Mouse (Mus musculus): ENCODE data around the gene Vegfd.

The Vegfd gene

DNA sequence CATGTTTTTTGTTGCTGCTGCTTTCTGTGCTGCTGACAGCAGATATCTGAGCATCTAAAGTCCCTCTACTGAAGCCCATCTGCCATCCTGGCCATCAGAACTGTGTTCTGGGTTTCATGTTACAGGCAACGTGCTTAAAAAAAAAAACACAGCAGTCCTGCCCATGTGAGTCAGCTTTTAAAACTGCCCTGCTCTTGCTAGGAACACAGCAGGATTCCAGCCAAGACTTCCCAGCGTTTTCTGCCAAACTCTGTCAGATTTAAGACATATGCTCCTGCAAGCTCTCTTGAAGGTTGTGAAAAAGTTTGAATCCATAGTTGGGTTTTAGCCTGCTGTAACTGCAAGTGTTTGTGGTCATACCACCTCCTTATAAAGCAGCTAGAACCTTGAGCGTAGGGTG lies at the start of gene Vegfd:
Vegfd (plus strand) TSS at position 298 of the 400 bp plus-strand sequence.
- peak; percentile 58 for DNase-seq (ENCODE audit: extremely low read depth, insufficient read length, low spot score)

DNA sequence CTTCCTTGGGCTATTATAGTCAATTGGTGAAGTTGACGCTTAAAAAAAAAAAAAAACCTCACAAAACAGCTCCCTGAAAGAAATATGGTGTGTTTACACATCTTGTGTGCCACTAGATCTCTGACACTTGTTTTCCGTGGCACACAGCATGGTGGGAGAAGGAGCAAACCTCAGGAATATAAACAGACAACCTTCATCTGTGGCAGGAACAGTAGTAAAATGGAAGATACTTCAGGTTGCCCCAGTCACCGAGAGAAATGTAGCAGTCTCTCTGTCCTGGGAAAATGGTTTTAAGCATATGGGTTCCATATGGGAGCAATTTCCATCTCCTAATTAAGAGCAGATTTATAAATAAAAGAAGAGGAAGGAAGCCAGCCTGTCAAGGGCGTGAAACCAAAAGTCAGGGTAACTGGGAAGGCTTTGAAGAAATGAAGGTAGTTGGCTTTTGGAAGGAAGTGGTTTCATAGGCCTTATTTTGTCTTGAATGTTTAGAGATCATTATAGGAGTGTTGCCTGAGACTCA lies 49.7 kb upstream of the Vegfd start:
- no peak for DNase-seq (ENCODE audit: extremely low read depth, insufficient read length, low spot score)

DNA sequence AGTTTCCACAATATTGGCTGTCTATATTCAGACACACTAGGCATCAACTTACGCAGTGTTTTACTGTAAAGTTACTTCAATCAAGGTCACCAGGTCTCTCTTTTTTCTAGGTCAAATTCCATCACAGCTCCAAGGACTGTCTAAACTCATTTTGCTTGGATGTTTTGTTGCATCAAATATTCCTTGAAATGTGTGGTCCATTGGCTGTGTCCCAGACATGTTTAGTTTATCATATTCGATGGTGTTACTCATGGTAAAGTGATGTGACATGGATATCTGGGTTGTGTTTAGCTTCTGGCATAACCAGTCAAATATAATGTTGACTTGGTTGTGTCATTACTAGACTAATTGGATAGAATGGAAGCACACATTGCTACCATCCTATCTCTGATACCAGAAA lies 42.8 kb upstream of the Vegfd start:
- DNase-seq (ENCODE audit: extremely low read depth, insufficient read length, low spot score) = no peak

DNA sequence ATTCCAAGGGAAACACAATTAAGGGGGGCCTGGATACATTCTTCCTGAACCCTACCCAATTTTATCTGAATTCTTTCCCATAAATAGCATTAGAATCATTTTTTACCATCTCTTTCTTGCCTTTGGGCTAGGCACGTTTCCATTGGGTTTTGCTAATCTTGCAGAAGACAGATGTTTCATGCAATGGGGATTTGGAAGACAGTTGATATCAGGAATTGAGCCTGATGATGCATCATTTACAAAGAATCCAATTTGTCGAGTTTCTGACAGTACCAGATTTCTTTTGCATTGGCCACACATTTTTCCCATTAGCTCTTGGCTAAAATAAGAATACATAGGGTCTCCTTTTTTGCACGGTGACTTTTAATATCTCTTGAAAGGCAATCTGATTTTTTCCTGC lies 42.4 kb upstream of the Vegfd start:
- DNase-seq (ENCODE audit: extremely low read depth, insufficient read length, low spot score) = no peak

DNA sequence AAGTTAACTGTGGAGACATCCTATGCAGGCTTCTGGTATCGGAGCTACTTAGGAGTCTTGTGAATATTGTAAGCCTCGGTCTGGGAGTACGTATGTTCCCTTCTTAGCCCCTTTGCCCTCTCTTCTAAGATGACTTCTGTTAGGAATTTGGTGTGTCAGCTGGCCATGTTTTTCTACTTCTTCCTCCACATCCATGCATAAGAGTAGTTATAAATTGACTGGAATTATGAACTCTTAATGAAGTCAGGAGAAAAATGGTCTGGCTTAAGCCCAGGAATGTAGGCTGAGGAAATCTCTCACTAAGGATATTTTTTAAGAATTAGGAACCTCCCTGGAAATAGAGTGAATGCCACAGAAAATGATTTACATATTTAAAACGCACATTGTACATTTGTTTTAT lies 34.6 kb upstream of the Vegfd start:
- no peak for DNase-seq (ENCODE audit: extremely low read depth, insufficient read length, low spot score)

DNA sequence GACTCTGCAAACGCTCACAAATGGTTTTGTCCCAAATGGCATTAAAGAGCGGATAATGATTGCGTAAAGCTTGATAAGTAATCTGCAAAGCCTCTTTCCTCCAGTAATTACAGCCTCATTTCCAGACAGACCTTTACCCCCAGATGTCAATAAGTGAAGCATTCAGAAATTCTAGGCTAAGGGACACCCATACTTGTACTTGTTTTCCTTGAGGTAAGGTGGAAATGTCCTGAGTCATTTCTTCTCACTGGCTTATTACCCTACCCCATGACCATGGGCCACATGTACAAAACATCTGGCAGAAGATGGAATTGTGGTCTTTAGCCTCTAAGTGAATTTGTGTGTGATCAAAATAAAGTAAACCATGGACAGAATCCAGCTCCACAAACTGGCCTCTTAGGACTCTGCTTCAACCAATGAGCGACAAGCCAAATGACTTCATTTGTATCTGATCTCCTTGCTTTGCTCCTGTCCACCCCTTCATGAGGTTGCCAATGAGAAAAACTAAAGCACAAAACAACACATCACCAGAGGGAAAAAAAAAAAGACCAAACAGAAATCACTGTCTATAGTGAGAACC lies 27.7 kb upstream of the Vegfd start:
- DNase-seq (ENCODE audit: extremely low read depth, insufficient read length, low spot score) = no peak

DNA sequence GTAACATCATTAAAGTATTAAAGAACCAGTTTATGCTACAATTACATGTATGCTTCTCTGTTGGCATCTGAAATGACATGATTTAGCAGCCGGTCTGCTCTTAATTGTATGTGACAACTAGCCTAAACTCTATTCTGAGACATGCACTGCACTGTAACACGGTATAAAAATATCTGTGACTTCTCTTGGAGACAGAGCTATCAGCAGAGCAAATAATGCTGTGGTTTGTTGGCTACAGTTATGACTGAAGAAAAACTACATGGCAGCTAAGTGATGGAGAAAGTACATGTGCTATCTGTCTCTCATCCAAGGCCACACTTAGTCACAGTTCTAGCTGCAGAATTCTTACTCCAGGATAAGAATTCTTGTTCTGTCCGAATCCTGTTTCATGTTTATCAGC lies 24.2 kb upstream of the Vegfd start:
- DNase-seq (ENCODE audit: extremely low read depth, insufficient read length, low spot score) = no peak

DNA sequence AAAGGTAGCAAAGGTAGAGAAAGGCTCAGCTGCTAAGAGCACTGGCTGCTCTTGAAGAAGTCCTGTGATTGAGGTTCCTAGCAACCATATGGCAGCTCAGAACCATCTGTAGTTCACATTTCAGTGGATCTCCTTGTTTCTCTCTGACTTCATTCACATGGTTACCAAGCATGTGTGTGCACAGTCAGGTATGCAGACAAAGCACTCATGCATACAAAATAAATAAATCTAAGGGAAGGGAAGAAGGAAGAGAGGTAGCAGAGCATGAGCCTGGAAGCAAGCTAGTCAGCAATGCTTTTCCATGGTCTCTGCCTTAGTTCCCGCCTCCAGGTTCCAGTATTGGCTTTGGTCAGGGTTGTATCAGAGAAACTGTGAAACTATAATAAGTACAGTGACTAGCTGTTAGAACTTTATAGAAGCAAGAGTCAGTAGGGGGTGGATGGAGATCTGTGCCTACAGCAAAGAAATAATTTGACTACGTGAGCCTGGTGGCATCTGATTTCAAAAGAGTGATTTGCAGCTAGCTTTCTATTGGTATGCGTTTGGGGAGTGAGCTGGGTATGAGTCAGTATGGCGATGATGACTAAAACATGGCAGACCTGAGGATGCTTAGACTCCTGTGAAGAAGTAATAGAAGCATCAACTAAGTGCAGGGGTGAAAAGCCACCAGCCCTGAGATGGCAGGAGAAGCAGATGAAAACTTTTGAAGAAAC lies 7.9 kb upstream of the Vegfd start:
- DNase-seq (ENCODE audit: extremely low read depth, insufficient read length, low spot score) = no peak

DNA sequence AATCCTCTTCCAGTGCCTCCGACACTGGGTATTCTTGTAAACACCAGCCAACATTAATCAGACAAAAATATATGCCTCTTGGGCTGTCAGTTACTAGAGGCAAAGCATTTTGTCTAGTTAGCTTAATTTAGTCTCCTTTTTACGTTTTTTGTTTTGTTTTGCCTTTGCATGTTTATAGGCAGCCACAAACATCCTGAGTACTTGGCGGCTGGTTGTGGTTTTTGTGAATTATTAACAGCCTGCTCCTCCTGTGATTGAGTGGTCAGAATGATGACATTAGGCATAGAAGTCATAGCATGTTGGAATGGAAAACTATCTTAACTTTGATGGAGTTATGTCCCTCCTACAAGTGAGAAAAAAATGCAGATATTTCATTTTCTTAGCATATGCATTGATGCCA lies 2.6 kb upstream of the Vegfd start:
- DNase-seq (ENCODE audit: extremely low read depth, insufficient read length, low spot score) = no peak

DNA sequence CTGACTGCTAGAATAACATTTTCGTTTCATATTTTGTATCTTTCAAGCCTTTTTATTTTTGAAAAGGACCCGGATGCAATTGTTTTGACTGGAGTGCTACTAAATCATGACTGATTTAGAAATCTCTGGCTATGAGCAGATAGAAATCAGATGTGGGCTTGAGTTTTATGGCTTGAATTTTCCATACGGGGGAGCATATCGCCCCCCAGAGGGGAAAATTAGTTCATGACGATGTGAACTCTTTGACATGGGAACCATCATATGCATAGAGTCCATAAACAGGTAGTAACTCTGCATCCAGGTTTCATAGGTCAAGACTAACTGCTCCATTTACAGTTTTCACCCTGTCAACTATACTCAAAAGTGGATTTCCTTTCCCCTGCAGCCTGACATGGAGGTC lies 1.4 kb downstream of the Vegfd start:
- DNase-seq (ENCODE audit: extremely low read depth, insufficient read length, low spot score) = no peak

DNA sequence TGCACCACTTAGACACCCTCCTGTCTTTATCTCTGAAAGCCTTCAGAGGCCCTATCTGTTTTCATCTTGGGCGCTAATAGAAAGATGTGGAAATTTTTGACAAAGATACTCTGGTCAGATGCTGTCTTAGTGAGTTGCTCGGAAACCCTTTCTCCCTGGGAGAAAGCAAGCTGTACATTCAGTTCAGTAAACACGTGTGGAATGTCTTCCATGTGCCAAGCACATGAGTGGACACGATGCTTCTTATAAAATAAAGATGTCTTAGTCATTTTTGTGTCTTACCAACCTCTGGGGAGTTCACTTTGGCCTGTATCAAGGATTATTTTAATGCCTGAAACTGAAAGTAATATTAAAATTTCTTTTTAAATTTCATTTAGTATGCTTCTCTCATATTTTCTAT lies 6.5 kb downstream of the Vegfd start:
- DNase-seq (ENCODE audit: extremely low read depth, insufficient read length, low spot score) = no peak

DNA sequence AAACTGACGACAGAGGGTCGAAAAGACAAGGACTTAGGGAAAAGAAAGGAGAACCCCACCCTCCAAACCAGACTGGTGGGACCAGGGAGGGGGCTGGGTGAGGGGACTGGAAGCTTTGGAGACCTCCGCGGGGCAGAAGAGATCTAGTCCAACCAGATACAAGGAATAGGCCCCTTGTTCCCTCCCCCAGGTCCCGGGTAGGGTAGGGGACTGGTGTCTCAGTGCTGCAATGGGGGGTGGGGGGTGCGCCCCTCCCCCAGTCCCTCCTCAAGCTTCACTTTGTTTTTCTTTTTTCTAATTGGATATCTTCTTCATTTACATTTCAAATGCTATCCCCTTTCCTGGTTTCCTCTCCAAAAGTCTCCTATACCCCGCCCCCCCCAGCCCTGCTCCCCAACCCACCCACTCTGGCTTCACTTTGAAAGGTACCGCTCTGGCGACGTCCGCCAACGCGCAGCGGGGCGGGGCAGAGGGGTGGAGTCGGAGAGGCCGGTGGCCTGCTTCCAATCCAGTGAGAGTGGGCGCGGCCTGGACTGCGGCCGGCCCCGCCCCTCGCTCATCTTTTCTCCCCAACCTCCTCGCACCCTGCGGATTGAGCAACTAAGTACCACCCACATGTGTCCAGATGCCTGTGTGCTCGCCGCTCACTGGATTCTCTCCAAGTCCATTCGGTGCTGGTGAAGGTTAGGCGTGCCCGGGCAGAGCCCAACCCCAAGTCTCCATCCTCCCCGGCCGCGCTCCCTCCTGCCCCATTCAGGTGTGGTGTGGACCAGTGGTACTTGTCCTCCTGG lies 8.6 kb downstream of the Vegfd start:
- DNase-seq (ENCODE audit: extremely low read depth, insufficient read length, low spot score) = peak; percentile 91

DNA sequence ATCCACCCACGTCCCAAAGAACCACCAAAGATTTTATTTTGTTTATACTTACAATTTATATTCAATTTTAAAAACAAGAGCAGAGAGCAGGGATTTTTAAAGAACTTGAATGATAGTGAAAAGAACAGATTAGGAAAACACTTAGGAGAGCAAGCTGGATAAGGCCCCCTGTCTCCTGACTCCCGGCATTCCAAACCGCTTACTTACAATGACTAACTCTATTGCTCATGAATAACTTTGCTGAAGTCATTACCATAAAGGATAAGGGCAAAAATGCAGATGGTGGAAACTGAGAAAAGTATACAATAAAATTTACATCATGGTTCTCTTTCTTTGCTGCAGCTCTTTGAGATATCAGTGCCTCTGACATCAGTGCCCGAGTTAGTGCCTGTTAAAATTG lies 20.9 kb downstream of the Vegfd start:
- DNase-seq (ENCODE audit: extremely low read depth, insufficient read length, low spot score) = no peak

DNA sequence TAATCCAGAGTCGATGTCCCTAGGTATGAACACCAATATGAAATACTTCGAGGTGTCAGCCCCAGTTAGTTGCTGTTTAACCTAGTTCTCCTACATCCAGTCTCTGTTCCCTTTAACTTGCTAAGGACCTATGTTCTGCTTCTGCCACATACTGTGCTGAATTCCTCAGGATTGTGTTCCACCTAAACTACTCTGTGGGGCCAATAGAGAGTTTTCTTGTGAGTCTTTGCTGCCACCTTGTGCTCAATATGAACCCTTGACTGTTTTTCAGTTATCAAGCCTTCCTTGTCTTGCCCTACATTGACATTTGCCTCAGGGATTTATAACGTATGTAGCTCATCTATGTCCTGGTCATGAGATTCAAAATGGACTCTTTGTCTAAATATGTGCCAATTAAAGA lies 25.3 kb downstream of the Vegfd start:
- DNase-seq (ENCODE audit: extremely low read depth, insufficient read length, low spot score) = no peak

DNA sequence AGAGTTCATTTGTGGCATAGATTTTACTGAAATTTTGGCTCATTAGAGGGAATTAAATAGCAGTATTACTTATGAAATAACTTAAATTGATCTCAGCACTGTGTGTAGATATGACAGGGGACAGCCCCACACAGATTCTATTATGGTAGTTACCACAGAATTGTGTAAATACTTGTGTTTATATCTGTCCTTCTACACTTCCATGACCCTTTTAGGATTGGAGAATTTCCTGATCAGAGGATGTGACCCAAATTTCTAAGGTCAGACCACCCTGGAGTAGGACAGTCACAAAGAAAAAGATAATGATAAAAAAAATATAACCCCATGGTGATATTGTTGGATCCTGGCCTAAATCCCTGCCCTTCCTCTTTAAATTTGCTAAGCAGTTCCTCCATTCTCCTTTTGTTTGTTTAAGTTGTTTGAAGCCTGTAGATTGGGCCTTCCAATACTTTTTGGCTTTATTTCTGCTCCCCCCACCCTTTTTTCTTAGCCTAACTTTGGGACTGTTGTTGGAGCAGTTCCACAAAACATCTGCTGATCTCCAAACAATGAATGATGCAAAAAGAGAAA lies 32.0 kb downstream of the Vegfd start:
- no peak for DNase-seq (ENCODE audit: extremely low read depth, insufficient read length, low spot score)

DNA sequence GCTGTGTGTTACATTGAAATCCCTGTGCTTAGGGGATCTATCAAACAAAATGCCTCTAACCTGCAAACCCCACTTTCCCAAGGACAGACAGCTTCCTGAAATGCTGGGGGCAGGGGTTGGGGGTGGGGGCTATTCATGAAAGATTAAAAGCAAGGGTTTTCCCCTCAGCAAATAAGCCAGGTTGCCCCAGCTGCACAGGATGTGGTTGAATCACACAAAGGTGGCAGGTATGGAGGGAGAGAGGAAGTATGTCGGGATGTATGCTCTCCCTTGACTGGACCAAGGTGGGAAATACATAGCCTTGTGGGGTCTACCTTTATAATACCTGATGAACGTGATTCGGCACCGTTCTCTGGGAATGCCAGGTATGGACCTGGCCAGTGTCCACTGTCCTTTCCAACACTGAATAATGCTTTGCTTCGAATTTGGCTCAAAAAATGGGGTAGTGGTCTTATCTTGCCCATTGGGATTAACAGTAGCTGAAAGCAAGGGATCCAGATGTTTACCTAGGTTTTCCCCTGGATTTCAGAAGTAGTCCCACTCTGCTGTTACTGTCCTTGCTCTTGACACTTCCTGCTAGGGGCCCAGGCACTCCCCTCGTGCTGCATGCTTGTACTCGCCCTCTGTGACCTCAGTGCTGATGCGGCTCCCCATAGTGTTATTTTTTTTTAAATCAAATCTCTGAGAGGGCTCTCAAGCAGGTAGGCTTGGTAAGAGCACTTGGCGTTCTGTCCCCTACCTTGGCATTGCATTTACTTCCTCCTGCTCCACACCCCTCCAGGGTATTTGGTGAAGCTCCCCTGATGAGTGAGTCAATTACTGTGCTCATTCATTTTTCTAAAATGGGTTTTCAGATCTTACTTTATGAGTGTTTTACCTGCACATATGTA lies 33.2 kb downstream of the Vegfd start:
- DNase-seq (ENCODE audit: extremely low read depth, insufficient read length, low spot score) = no peak

DNA sequence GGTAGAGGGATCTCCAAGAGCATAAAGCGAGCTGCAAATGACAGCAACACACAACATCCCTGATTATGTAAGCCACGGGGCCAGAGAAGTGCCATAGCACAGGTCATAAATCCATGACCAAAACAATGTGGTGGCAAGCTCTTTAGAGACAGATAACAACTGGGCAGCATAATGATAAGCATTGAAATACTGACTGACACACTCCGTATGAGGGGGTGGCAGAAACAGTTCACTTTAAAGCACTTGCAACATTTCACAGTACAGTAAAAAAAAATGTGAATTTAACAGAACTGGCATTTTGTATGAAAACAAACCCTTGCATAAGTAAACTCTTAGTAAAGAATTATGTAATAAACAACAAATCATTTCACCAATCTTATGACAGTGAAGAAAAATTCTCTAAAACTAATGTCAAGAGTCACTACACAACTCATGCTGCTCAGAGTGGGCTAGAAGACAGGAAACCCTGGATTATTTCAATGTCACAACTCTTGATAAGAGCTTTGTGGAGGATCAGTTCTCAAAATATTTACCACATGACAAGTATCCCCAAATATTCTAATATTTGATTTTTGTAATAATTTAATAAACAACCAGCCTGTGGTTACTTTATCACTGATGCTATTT lies 35.2 kb downstream of the Vegfd start:
- DNase-seq (ENCODE audit: extremely low read depth, insufficient read length, low spot score) = no peak

DNA sequence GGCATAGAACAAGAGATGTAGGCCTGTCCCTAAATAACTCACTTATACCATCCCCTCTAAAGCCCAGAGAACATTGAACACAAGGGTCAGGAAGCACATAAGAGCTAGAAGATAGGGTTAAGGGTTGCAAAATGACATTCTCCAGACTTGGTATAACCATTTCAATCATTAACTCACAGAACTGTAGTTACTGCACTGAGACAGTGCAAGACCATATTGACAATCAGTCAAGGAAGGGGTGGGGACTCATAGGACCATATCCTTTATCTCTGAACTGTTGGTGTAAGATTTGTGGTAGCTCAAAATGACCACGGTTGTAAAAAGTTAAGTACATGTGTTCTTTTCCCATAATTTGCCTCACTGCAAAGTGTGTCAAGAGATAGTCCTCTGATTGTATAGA lies 37.4 kb downstream of the Vegfd start:
- no peak for DNase-seq (ENCODE audit: extremely low read depth, insufficient read length, low spot score)

DNA sequence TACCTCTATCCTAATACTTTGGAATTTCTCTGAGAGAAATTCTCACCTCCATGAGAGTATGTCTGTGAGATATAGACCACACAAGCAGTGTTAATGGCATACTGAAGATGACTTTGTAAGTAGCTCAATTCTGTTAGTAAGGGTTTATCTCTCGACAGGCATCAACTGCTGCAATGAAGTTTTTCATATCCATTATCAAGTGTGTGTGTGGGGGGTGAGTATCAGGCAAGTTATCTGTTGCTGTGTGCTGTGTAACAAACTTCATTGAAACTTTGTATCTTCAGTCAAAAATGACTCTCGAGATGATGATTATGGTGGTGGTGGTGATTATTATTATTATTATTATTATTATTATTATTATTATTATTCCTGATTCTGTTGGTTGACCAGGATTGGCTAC lies 43.6 kb downstream of the Vegfd start:
- DNase-seq (ENCODE audit: extremely low read depth, insufficient read length, low spot score) = no peak

DNA sequence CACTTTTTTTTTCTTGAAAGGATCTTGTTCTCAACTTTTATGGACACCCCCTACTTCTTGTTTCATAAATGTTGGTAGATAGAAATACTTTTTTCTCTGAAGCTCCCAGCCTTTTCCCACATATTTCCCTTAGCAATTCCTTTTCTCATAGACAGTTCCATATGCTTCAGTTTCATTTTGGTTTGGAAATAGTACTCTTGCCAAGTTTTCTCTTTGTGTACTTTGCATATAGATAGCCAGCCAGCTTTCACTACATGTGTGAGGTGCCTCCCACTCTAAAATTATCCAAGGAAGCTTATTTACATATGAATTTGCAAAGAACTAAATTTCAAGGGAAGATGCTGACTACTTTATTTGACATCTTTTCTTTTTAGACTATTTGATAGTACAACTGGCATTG lies 44.8 kb downstream of the Vegfd start:
- no peak for DNase-seq (ENCODE audit: extremely low read depth, insufficient read length, low spot score)
